Mouse (Mus musculus): ENCODE measurements at regions not wholly inside any gene's neighbourhood (a gene's known extent, or its start where the extent isn't known, plus 50 kb on each side); places are given as distances from the start of the nearest gene placed in this dataset.

- DNase-seq: no peak
Observed at GRCm38 (mm10) chr13:43919781-43920420, 135.3 kb downstream of the Cd83 start.

GRCm38 (mm10) chr13:43930081-43930981 is 145.8 kb downstream of the Cd83 start:
- DNase-seq: no peak

- peak; percentile 9 to 32 for DNase-seq
Observed at GRCm38 (mm10) chr13:43932946-43933345, 148.4 kb downstream of the Cd83 start.

GRCm38 (mm10) chr13:43935284-43935683 is 150.7 kb downstream of the Cd83 start:
- DNase-seq: peak; percentile 60 to 69

GRCm38 (mm10) chr13:43936504-43936903 is 151.9 kb downstream of the Cd83 start:
- no peak for DNase-seq

GRCm38 (mm10) chr13:43938611-43939010 is 154.0 kb downstream of the Cd83 start:
- no peak for DNase-seq

GRCm38 (mm10) chr13:43939375-43939774 is 154.8 kb downstream of the Cd83 start:
- no peak for DNase-seq

GRCm38 (mm10) chr13:43941731-43942130 is 157.2 kb downstream of the Cd83 start:
- DNase-seq: peak; percentile 20 to 26

GRCm38 (mm10) chr13:43948606-43949005 is 164.0 kb downstream of the Cd83 start:
- DNase-seq: no peak

- no peak for DNase-seq
Observed at GRCm38 (mm10) chr13:43949740-43950643, 165.4 kb downstream of the Cd83 start.

- DNase-seq: no peak
Observed at GRCm38 (mm10) chr13:43952491-43952890, 167.9 kb downstream of the Cd83 start.

GRCm38 (mm10) chr13:43952972-43953592 is 168.5 kb downstream of the Cd83 start:
- no peak for DNase-seq

- DNase-seq: peak; percentile 31 to 78
Observed at GRCm38 (mm10) chr13:43954714-43955393, 170.3 kb downstream of the Cd83 start.

GRCm38 (mm10) chr13:43957046-43957445 is 172.5 kb downstream of the Cd83 start:
- no peak for DNase-seq

GRCm38 (mm10) chr13:43959121-43959572 is 174.6 kb downstream of the Cd83 start:
- no peak for DNase-seq

GRCm38 (mm10) chr13:43961047-43961690 is 176.6 kb downstream of the Cd83 start:
- no peak for DNase-seq

- DNase-seq: no peak
Observed at GRCm38 (mm10) chr13:43961987-43962386, 177.4 kb downstream of the Cd83 start.

GRCm38 (mm10) chr13:43963321-43963720 is 178.7 kb downstream of the Cd83 start:
- peak; percentile 29 to 67 for DNase-seq

GRCm38 (mm10) chr13:43965256-43965905 is 180.8 kb downstream of the Cd83 start:
- peak in 1 of 2 experiments; percentile 24 for DNase-seq

GRCm38 (mm10) chr13:43967516-43967915 is 182.9 kb downstream of the Cd83 start:
- DNase-seq: no peak

GRCm38 (mm10) chr13:43972906-43973305 is 188.3 kb downstream of the Cd83 start:
- DNase-seq: no peak

Measured in kidney, adult 8-10 months (tissue).